Mouse (Mus musculus): ENCODE results near the gene B230219D22Rik.

DNA sequence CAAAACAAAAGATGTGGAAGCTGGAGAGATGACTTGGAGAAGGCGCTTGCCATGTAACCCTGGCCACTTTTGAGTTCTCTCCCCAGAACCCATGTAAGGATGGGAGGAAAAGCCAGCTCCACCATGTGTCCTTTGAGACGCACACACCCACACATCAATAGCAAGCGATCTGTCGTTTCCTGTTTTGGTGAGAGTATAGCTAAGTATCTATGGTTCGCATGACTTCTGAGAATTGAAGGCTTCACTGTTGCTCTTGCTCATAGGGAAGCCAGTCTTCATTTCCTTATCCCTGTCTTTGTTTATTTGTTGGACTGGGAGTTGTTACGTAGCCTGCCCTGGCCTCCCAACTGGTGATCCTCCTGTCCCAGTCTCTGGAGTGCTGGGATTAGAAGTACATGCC lies 20.2 kb upstream of the B230219D22Rik start:
- TF ChIP-seq CTCF (conservative IDR thresholded peaks at IDR 0.05; ENCODE audit: low read length) (no peak), POU5F1 (IDR thresholded peaks at IDR 0.05; ENCODE audit: borderline replicate concordance, low read length) (no peak), NANOG (IDR thresholded peaks at IDR 0.05; ENCODE audit: borderline replicate concordance, low read length) (no peak)

Data from E14TG2a.4 (cell line).